8 mouse cellular contexts compared by ENCODE assay signal in the genomic region with DNA sequence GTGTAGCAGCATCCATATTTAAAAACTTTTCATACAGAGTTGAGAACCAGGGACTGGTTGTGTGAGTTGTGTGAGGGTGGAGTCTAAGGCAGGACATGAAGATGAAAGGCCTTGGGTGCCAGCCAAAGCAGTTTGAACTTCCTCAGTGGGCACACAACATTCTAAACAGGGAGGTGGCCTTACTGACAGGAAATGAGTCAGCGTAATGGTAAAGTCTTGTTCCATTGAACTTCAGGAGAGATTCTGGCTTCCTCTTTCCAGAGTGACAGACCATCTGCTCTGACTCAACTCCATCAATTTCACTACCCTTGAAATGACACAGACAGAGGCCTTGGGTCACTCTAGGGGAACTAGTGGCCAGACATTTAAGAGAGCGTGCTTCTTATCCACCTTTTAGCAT.
DNase-seq lines count a peak whose midpoint lies in the region.
"Had no signal": no experiment of that assay in that cellular context is flagged by ENCODE, and none has a peak within 500 bp of the region (broad histone marks: within the 10 kb centered on the region; RNA-seq: fewer than 3 reads in every experiment).

No protein-coding gene starts in this region.

- peak overlapping the region; percentile 64 for H3K27ac ChIP-seq in macrophage
- H3K27ac ChIP-seq in hindbrain, embryonic 10.5 days, result no peak overlapping the region
- H3K27ac ChIP-seq: embryonic facial prominence, embryonic 15.5 days had no signal

- peak; percentile 58 to 62 for DNase-seq in right cerebral cortex, postnatal 10 days (ENCODE audit: low spot score in 2 of 2)
- DNase-seq in right cerebral cortex, postnatal 25 days, result no peak
- DNase-seq in adrenal gland, postnatal 36 days, result peak; percentile 73 to 76
- DNase-seq in heart, postnatal 36 days, result peak; percentile 19 to 38
- DNase-seq in hindbrain, embryonic 10.5 days (ENCODE audit: low spot score), result no peak
- DNase-seq in embryo, embryonic 9.5 days (ENCODE audit: extremely low spot score), result no peak

- WGBS in macrophage (ENCODE audit: missing documents), result 5% methylated on average over 2 of the region's 2 CpGs
- 95% methylated on average over 2 of the region's 2 CpGs for WGBS in hindbrain, embryonic 10.5 days

- no peak overlapping the region for H3K4me3 ChIP-seq in macrophage (ENCODE audit: inconsistent target)
- no peak overlapping the region for H3K4me3 ChIP-seq in hindbrain, embryonic 10.5 days
- H3K4me3 ChIP-seq: embryonic facial prominence, embryonic 15.5 days had no signal

- intact Hi-C loops in heart, postnatal 36 days (cut with DNase I), result no loop called here

- H3K4me1 ChIP-seq in hindbrain, embryonic 10.5 days (replicated peaks), result peaks cover 19% of the 10 kb centered on the region

- H3K36me3 ChIP-seq in macrophage (ENCODE audit: inconsistent target), result no peaks in the 10 kb centered on the region
- no peaks in the 10 kb centered on the region for H3K36me3 ChIP-seq in hindbrain, embryonic 10.5 days
- H3K36me3 ChIP-seq: embryonic facial prominence, embryonic 15.5 days had no signal

- no peaks in the 10 kb centered on the region for H3K79me2 ChIP-seq in macrophage (ENCODE audit: inconsistent target)

- no peaks in the 10 kb centered on the region for H3K9me3 ChIP-seq in hindbrain, embryonic 10.5 days
- H3K9me3 ChIP-seq: embryonic facial prominence, embryonic 15.5 days had no signal

- H3K27me3 ChIP-seq in hindbrain, embryonic 10.5 days (ENCODE audit: insufficient read depth, poor library complexity, severe bottlenecking), result no peaks in the 10 kb centered on the region
- H3K27me3 ChIP-seq: embryonic facial prominence, embryonic 15.5 days had no signal

Comparison
In these comparisons a context has a peak if more than half of its experiments do, and no peak if none do; other contexts are left out.
1. DNase-seq: peak in right cerebral cortex, postnatal 10 days (2 of 2), adrenal gland, postnatal 36 days (2 of 2) and heart, postnatal 36 days (2 of 2); none in right cerebral cortex, postnatal 25 days (single experiment), hindbrain, embryonic 10.5 days (single experiment) and embryo, embryonic 9.5 days (single experiment).